14 mouse cellular contexts compared by ENCODE assay signal in the genomic region with DNA sequence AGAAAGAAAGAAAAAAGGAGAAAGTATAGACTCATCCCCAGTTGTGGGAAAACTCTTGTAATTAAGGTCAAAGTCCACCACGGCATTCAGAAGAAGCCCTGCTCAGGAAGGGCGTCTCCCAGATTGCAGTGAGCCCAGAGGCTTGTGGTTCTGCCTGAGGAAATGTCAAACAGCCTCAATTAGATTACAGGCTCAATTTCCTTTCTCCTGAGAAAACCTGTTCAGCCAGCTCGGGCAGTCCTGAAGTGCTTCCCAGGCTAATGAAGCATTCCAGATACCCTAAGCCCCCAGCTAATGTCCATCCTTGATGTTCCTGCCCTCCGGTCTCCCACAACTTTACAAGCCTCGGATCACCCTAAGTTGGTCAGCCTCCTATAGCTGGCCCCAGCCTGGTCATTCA. TPM values are rescaled to one million over a fixed set of nuclear protein-coding genes. Genes with fewer than 3 reads are reported as not detected.
DNase-seq lines count a peak whose midpoint lies in the region; ATAC-seq lines count a peak whose summit lies in the region.
"Had no signal": no experiment of that assay in that cellular context is flagged by ENCODE, and none has a peak within 500 bp of the region (broad histone marks: within the 10 kb centered on the region; RNA-seq: fewer than 3 reads in every experiment).

No protein-coding gene starts in this region.

- no peak for ATAC-seq in heart, embryonic 11.5 days (replicated peaks; ENCODE audit: insufficient number of reproducible peaks, low FRiP score, low TSS enrichment)

- H3K4me1 ChIP-seq in heart, embryonic 10.5 days = peaks cover 17% of the 10 kb centered on the region; the same call in 1 of the 2 replicates
- no peaks in the 10 kb centered on the region for H3K4me1 ChIP-seq in heart, embryonic 11.5 days (ENCODE audit: control insufficient read depth, insufficient read depth, low read length)

- H3K4me3 ChIP-seq in heart, embryonic 10.5 days = no peak overlapping the region
- H3K4me3 ChIP-seq in heart, embryonic 11.5 days (ENCODE audit: low read depth, low read length) = no peak overlapping the region

- H3K4me2 ChIP-seq in heart, embryonic 11.5 days = no peak overlapping the region

- DNase-seq in heart, embryonic 10.5 days (ENCODE audit: low spot score) = peak; percentile 69
- peak; percentile 66 for DNase-seq in urinary bladder, postnatal 14 days (ENCODE audit: low spot score)
- DNase-seq in urinary bladder, postnatal 36 days (ENCODE audit: low spot score in 2 of 2) = no peak
- DNase-seq in large intestine, adult 2 months (ENCODE audit: low read depth, low spot score) = peak; percentile 88
- no peak for DNase-seq in adrenal gland, adult 2 months
- no peak for DNase-seq in spleen, adult 12 weeks (ENCODE audit: low spot score)
- no peak for DNase-seq in layer of hippocampus, adult 18-20 months (ENCODE audit: low spot score in 2 of 2)
- DNase-seq: adrenal gland, adult 8-10 months; cerebellum, adult 18-20 months; liver; thymus, adult 18-20 months had no signal

- H3K27me3 ChIP-seq in heart, embryonic 10.5 days (ENCODE audit: insufficient read depth, poor library complexity, severe bottlenecking) = 0 out of 2 replicates have a peak, but pooled peaks cover 4% of the 10 kb centered on the region
- no peaks in the 10 kb centered on the region for H3K27me3 ChIP-seq in heart, embryonic 11.5 days (ENCODE audit: control insufficient read depth, insufficient read depth, low read length)
- H3K27me3 ChIP-seq: CH12.LX had no signal

- no peaks in the 10 kb centered on the region for H3K36me3 ChIP-seq in heart, embryonic 10.5 days
- no peaks in the 10 kb centered on the region for H3K36me3 ChIP-seq in heart, embryonic 11.5 days (ENCODE audit: control insufficient read depth, insufficient read depth, low read length)

- no peaks in the 10 kb centered on the region for H3K9me3 ChIP-seq in heart, embryonic 10.5 days
- no peaks in the 10 kb centered on the region for H3K9me3 ChIP-seq in heart, embryonic 11.5 days (replicated peaks; ENCODE audit: control insufficient read depth, low read length)

- 37% methylated on average over 5 of the region's 5 CpGs for WGBS in heart, embryonic 10.5 days
- WGBS in heart, embryonic 11.5 days (ENCODE audit: insufficient replicate concordance) = 40% methylated on average over 5 of the region's 5 CpGs
- WGBS in large intestine, adult 2 months = 21% methylated on average over 5 of the region's 5 CpGs

- no peak overlapping the region for H3K27ac ChIP-seq in heart, embryonic 10.5 days
- H3K27ac ChIP-seq in heart, embryonic 11.5 days (ENCODE audit: low read depth, low read length) = no peak overlapping the region

- H3K9ac ChIP-seq in heart, embryonic 11.5 days (ENCODE audit: low read depth, low read length) = no peak overlapping the region

RNA-seq across cellular contexts. Expression of a gene that starts 20.7 kb away (rescaled TPM):
- polyA plus RNA-seq in heart, embryonic 10.5 days (2016; fragmentation: Nextera tagmentation; extraction: Ambion mirVana) = 19.5 and 23.0 TPM in 2 replicates
- 15.1 and 17.4 TPM in 2 replicates for polyA plus RNA-seq in heart, embryonic 11.5 days (2014; fragmentation: Nextera tagmentation; extraction: Ambion mirVana)
- 10.6 and 11.2 TPM in 2 replicates for polyA plus RNA-seq in large intestine, adult 2 months (2012; rRNA removed)
- total RNA-seq in adrenal gland, adult 2 months (2021) = 10 to 100 TPM; 11.0 to 11.6 TPM
- 25.5 and 28.1 TPM in 2 replicates for polyA plus RNA-seq in adrenal gland, adult 2 months (2012; rRNA removed)
- total RNA-seq in layer of hippocampus, adult 18-20 months (2021) = 1 to 10 TPM; 7.9 to 8.0 TPM

RNA-seq across cellular contexts. Expression of a gene that starts 56.0 kb away (rescaled TPM):
- polyA plus RNA-seq in heart, embryonic 10.5 days (2016; fragmentation: Nextera tagmentation; extraction: Ambion mirVana) = 12.0 and 15.4 TPM in 2 replicates
- 8.9 and 9.0 TPM in 2 replicates for polyA plus RNA-seq in heart, embryonic 11.5 days (2014; fragmentation: Nextera tagmentation; extraction: Ambion mirVana)
- 4.4 and 5.5 TPM in 2 replicates for polyA plus RNA-seq in large intestine, adult 2 months (2012; rRNA removed)
- 10 to 100 TPM in 1 of 2 experiments, 1 to 10 TPM in 1; 6.6 to 12.4 TPM for total RNA-seq in adrenal gland, adult 2 months (2021)
- 25.1 and 25.4 TPM in 2 replicates for polyA plus RNA-seq in adrenal gland, adult 2 months (2012; rRNA removed)
- 10 to 100 TPM; 28.0 to 29.6 TPM for total RNA-seq in layer of hippocampus, adult 18-20 months (2021)

RNA-seq across cellular contexts. Expression of a gene that starts 57.3 kb away (rescaled TPM):
- 0.10 and 0.21 TPM in 2 replicates for polyA plus RNA-seq in heart, embryonic 10.5 days (2016; fragmentation: Nextera tagmentation; extraction: Ambion mirVana)
- not detected in 2 replicates for polyA plus RNA-seq in heart, embryonic 11.5 days (2014; fragmentation: Nextera tagmentation; extraction: Ambion mirVana)
- polyA plus RNA-seq in large intestine, adult 2 months (2012; rRNA removed) = not detected in 2 replicates
- total RNA-seq in adrenal gland, adult 2 months (2021) = not detected
- polyA plus RNA-seq in adrenal gland, adult 2 months (2012; rRNA removed) = 0.04 TPM in 1 of 2 replicates, not detected in the other
- total RNA-seq in layer of hippocampus, adult 18-20 months (2021) = not detected
- total RNA-seq: adrenal gland, adult 8-10 months; CH12.LX; heart, adult 18-20 months had no signal

Comparison
In these comparisons a context has a peak if more than half of its experiments do, and no peak if none do; other contexts are left out.
1. DNase-seq: peak in heart, embryonic 10.5 days (single experiment), urinary bladder, postnatal 14 days (single experiment) and large intestine, adult 2 months (single experiment); none in urinary bladder, postnatal 36 days (0 of 2), adrenal gland, adult 2 months (single experiment), spleen, adult 12 weeks (single experiment) and layer of hippocampus, adult 18-20 months (0 of 2).